Mouse (Mus musculus) cerebellum, postnatal 10 days (tissue): ENCODE data around the gene Hist1h2ad.
"Not testable (repeated sequence)": the region's sequence is repeated elsewhere in the genome, so short reads cannot be mapped to it uniquely, and the experiment has no call there.

ENCODE experiments used
- DNase-seq, 2 experiments: peaks; one replicate each; pipeline ENCODE4 v3.0.0; 2021; ENCODE audit warnings: mixed read lengths in 2 of 2

Hist1h2ad gene

DNA sequence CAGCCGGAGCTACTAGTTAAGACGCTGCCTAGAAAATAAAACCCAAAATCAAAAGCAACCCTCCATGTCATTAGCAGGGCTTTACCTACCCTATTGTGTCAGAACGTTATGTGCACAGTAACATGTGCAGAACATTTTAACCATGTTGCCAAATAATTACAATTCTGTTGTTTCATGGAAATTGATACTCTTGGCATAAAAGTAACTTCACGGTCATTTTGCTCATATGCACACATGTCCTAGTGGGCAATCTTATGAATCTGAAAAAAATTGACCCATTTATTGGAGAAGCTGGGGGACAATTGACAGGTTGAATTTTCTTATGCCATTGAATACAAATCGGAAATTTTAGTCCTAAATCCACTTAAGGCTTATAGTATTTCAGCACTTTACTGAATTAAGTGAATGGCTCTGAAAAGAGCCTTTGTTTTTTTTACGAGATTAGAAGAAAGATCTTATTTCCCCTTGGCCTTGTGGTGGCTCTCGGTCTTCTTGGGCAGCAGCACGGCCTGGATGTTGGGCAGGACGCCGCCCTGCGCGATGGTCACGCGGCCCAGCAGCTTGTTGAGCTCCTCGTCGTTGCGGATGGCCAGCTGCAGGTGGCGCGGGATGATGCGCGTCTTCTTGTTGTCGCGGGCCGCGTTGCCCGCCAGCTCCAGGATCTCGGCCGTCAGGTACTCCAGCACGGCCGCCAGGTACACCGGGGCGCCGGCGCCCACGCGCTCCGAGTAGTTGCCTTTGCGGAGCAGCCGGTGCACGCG is 3.7 kb upstream of the Hist1h2ad start:
- not testable (repeated sequence) for DNase-seq

- peak; percentile 71 to 78 for DNase-seq
Measured at GRCm38 (mm10) chr13:23571022-23571503, 3.1 kb upstream of the Hist1h2ad start, which contains the start of the genes Hist1h2ae and Hist1h2bg. Hist1h2ae (minus strand) TSS chr13:23571220. Hist1h2bg (plus strand) TSS chr13:23571396.

DNA sequence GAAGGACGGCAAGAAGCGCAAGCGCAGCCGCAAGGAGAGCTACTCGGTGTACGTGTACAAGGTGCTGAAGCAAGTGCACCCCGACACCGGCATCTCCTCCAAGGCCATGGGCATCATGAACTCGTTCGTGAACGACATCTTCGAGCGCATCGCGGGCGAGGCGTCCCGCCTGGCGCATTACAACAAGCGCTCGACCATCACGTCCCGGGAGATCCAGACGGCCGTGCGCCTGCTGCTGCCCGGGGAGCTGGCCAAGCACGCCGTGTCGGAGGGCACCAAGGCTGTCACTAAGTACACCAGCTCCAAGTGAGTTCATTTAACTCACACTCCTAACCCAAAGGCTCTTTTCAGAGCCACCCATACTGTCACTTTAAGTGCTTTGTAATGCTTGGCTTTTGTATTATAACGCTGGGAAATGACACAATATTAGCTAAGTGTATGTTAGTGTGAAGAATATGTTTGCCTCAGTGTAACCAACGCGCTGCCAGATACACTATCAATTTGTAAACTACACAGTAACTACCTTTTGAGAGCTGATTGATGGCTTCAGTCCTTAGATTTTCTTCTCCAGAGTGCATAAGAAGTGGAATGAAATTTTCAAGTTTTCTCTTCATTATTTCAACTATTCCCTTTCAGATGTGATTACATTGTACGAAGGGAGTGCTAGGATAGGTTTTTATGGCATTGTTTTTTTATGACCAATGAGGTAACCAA is 2.5 kb upstream of the Hist1h2ad start:
- DNase-seq = not testable (repeated sequence)

GRCm38 (mm10) chr13:23572218-23573033 is 1.8 kb upstream of the Hist1h2ad start:
- no peak for DNase-seq

DNA sequence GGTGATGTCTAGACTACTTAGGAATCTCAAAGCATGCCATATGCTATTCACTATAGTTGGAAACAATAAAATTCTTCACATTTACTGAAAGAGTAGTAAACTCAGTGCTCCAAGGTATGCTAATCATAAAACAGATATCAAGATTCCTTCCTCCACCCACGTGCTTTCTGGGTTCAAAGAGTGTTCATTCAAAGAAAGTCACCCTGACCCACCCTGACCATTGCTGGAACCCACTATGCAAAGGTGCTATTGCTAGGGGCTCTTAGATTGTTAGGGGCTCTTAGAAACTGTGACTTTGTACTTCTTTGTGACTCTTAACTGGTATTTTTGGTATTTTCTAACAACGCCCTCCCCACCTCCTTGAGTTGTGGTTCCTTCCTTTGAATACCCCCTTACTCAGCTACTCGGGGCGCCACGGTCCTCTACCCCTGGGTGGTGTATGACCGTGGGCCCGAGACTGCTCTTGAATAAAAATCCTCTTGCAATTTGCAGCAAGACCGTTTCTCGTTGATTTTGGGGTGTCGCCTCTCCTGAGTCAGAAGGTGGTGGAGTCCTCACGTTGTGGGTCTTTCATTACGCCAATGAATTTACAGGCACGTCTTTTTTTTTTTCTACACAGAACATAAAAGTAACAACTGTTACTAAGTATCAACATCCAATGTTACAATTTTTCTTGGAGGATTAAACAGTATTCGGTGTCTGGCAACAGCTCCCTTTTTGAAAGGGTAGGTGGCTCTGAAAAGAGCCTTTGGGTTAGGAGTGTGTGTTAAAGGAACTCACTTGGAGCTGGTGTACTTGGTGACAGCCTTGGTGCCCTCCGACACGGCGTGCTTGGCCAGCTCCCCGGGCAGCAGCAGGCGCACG is 915 bp upstream of the Hist1h2ad start:
- not testable (repeated sequence) for DNase-seq

DNA sequence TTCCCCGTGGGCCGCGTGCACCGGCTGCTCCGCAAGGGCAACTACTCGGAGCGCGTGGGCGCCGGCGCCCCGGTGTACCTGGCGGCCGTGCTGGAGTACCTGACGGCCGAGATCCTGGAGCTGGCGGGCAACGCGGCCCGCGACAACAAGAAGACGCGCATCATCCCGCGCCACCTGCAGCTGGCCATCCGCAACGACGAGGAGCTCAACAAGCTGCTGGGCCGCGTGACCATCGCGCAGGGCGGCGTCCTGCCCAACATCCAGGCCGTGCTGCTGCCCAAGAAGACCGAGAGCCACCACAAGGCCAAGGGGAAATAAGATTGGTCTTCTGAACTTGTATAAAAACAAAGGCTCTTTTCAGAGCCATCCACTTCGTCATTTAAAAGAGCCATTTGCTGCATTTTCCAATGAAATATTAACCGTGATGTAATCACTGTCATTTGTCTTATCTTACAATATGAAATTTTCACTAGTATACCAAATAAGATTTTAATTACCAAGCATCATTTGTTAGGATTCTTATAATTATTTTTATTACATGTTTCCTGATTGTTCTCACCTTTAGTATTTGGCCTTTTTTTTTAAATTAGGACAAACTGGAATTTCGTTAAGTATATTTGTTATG is 477 bp downstream of the Hist1h2ad start:
- not testable (repeated sequence) for DNase-seq

- DNase-seq = peak; percentile 61 to 71
Measured at GRCm38 (mm10) chr13:23575271-23575851, 1.2 kb downstream of the Hist1h2ad start, which contains the start of gene Hist1h3d. Hist1h3d (plus strand) TSS chr13:23575763.

DNA sequence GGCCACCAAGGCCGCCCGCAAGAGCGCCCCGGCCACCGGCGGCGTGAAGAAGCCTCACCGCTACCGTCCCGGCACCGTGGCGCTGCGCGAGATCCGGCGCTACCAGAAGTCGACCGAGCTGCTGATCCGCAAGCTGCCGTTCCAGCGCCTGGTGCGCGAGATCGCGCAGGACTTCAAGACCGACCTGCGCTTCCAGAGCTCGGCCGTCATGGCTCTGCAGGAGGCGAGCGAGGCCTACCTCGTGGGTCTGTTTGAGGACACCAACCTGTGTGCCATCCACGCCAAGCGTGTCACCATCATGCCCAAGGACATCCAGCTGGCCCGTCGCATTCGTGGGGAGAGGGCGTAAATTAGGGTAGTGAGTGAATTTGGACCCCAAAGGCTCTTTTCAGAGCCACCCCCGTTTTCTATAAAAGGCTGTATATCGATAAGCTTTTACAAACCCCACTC is 1.7 kb downstream of the Hist1h2ad start:
- not testable (repeated sequence) for DNase-seq

GRCm38 (mm10) chr13:23576351-23576881 is 2.2 kb downstream of the Hist1h2ad start:
- no peak for DNase-seq

DNA sequence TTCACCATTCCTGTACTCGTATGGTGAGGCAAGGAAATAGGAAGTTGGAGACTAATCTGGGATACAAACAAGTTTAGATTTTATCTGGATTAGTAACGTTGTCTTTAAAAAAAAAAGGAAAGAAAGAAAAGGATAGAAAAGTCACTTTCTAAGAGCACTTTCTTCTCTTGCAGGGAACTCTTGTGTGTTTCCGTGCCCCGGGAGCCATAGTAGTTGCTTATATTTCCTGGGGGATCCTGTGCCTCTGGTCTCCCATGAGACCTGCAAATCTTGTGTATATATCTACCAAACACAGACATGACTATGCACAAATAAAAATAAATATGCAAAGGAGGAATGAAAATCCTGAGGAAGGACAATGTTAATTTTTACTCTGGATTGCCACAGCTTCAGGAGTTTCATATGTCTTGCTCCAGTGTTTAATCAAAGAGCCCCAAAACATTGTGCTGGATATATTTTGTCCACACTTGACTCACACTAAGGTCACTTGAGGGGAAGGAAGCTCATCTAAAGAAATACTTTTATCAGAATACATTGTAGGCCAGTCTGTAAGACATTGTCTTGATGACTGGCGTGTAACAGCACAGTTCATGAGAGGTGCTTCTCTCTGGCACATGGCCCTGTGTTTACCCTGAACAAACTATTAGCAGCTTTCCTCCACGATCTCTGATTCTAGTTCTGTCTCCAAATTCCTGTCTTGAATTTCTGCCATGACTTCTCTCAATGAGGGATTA is 2.9 kb downstream of the Hist1h2ad start:
- DNase-seq = no peak

- no peak for DNase-seq
Measured at GRCm38 (mm10) chr13:23577835-23578234, 3.7 kb downstream of the Hist1h2ad start.

- DNase-seq = peak; percentile 98 to 99
Measured at GRCm38 (mm10) chr13:23581408-23582218, 7.4 kb downstream of the Hist1h2ad start, which contains the start of gene Hist1h4d. Hist1h4d (plus strand) TSS chr13:23581598.

DNA sequence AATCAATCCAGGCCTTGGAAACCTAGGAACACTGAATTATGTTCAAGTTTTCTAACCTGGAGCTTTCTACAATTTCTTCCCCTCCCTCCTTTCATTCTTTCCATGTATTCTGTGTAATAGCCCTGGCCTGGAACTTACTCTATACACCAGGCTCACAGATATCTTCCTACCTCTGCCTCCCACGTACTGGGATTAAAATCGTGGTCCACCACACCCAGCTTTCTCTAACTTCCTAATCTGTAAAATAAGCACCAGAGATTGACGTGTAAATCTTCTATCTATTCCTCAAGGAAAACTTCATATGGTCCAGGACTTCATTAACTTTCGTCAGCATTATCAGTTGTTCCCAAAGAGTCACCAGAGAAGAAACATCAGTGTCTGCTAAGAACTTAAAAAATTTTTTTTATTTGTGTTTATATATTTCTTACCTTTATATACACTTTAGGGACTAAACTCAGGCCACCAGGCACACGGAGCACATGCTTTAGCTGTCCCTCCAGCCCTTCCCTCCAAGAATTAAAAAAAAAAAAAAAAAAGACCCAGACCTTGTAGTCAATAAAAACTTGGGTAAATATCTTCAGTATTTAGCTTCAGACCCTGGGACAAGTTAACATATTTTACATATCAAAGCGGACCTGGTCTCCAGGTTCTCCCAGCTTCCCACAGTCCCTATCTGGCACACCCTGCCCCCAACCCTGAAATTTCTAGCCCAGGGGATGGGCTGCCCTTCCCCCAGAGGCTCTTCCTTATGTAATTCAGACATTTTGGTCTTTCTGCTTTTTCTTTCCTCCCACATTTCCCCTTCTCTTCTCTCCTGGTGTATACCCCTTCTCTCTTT is 8.3 kb downstream of the Hist1h2ad start:
- no peak for DNase-seq

GRCm38 (mm10) chr13:23583387-23584068 is 9.3 kb downstream of the Hist1h2ad start:
- no peak for DNase-seq

- no peak for DNase-seq
Measured at GRCm38 (mm10) chr13:23584331-23584730, 10.2 kb downstream of the Hist1h2ad start.

DNA sequence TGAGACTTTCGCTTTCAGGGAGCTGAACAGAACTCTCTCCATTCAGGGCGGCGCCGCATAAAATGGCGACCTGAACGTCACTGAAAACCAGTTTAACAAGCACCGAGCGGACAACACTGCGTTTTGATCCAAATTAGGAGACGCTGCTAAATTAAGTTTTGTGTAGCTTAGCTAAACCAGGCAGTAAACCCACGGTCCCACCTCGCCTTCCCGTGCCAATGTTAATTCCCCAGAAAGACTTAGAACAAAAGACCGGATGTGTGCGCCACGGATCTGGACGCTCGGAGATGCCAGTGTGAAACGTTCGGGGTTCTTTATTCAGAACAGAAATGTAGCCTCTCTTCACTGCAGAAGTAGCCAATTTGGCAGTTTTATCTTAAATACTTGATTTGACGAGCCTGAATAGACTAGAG is 10.9 kb downstream of the Hist1h2ad start:
- peak; percentile 63 to 72 for DNase-seq

DNA sequence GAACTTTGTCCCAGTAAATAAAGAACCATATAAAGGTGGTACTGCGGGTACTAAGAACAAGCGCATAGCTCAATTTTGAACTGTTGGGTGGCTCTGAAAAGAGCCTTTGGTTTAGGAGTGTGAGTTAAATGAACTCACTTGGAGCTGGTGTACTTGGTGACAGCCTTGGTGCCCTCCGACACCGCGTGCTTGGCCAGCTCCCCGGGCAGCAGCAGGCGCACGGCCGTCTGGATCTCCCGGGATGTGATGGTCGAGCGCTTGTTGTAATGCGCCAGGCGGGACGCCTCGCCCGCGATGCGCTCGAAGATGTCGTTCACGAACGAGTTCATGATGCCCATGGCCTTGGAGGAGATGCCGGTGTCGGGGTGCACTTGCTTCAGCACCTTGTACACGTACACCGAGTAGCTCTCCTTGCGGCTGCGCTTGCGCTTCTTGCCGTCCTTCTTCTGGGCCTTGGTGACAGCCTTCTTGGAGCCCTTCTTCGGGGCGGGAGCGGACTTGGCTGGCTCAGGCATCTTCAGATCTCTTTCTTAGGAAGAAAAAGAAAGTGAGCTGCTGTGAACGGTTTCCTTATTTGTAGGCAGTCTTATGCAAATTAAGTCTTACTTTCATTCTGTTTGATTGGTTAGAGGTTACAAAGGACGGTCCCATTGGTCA is 11.4 kb downstream of the Hist1h2ad start:
- peak; percentile 68 to 78 for DNase-seq
